Mouse (Mus musculus): ENCODE results near the gene Gprin1.

DNA sequence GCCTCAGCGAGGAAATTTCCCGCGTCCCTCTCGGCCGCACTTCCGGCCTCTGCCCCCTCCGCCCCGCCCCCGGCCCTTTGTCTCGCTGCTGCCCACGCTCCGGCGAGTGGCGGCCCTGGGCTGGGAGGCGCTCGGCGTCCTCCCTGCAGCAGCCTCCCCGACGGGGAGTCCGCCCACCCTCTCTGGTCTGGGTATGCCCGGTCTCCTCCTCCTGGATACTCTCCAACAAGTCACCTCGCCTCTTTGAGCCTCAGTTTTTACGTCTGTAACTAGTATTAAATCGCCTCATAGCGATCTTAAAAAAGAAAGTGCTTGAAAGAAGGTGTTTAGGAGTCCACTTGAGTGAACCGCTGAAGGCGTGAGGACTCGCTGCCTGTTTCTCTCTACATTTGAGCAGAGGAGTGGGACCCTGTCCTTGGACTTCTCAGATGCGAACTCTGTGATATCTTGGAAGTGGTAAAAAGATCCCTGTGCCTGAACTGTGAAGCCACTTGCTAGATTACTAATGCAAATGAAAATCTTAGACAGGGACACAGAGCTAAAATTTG lies at the start of gene Gprin1:
- no peak for TF ChIP-seq EP300 (IDR thresholded peaks at IDR 0.05; ENCODE audit: low read depth)
- no peak for TF ChIP-seq CTCF (IDR thresholded peaks at IDR 0.05; ENCODE audit: low read depth)
